Mouse (Mus musculus) bone marrow macrophage, adult 2 months (primary cell): ENCODE data around the gene Aym1.

Source experiments
- CTCF ChIP-seq: IDR thresholded peaks from 2 replicates; pipeline ENCODE4 v1.5.1; 2012; ENCODE audit warnings: low read depth, mild to moderate bottlenecking, low read length, moderate library complexity
- POLR2A ChIP-seq: IDR thresholded peaks from 2 replicates; pipeline ENCODE4 v1.6.1; 2012; ENCODE audit warnings: mild to moderate bottlenecking, low read depth, low read length, borderline replicate concordance

DNA sequence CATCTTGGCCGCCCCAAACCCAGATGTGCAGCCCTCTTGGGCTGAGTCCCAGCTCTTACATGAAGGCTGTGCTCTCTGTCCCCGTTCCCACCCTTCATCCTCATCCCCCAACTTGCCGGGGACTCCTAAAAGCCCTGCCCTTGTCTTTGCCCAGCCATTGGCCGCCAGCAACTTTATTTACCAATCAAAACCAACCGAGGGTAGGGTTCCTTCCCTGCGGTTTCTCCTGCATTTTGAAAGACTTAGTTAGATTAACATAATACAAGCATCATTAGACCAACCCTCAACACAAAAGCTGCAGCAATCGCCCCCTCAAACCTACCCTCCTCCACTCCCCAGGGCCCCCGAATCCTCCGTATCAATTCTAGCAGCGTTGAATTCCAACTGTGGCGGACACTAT lies 11.3 kb upstream of the Aym1 start:
- TF ChIP-seq CTCF: no peak
- no peak for TF ChIP-seq POLR2A
